Mouse (Mus musculus): Measurements from ENCODE around the gene Fam189a1.

DNA sequence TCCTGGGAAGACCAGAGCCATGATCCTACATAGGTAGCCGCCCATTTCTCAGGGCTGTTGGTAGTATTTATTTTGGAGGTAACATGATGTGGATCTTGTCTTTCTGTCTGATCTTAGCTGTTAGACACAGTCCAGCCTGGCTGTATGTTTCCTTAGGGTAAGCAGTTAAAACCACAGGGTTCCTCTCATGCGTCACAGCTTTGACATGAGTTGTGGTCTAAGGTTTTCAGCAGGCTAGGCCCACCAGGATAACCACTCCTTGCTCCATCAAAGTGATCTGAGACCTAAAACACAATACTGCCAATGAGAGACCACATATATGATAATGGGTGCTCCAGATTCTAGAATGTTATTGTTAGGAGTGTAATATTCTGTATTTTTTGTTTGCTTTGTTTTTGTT is 168.4 kb downstream of the Fam189a1 start:
- TF ChIP-seq CTCF (IDR thresholded peaks at IDR 0.05; ENCODE audit: borderline replicate concordance, insufficient read depth, low read depth, low read length) (no peak), POLR2A (IDR thresholded peaks at IDR 0.05; ENCODE audit: borderline replicate concordance, insufficient read depth, low read length) (no peak)
